Mouse (Mus musculus) CD4-positive helper T cell, adult 2 months (primary cell): ENCODE measurements around the gene Traip.

Experiments used
- DNase-seq: peaks from one replicate; pipeline ENCODE4 v3.0.0-alpha.2; 2012; ENCODE audit warnings: low read depth, missing footprints, low spot score

Traip gene

GRCm38 (mm10) chr9:107934146-107934545, 15.8 kb upstream of the Traip start:
- no peak for DNase-seq

- DNase-seq: no peak
Measured at GRCm38 (mm10) chr9:107935374-107935773, 14.6 kb upstream of the Traip start, which contains the start of gene Camkv. TSS of gene Camkv (plus strand) at chr9:107935674.

GRCm38 (mm10) chr9:107935790-107936214, 14.1 kb upstream of the Traip start:
- DNase-seq: peak; percentile 45

- DNase-seq: no peak
Measured at GRCm38 (mm10) chr9:107936215-107936822, 13.6 kb upstream of the Traip start.

GRCm38 (mm10) chr9:107936831-107937230, 13.1 kb upstream of the Traip start:
- no peak for DNase-seq

GRCm38 (mm10) chr9:107947241-107948194, 2.4 kb upstream of the Traip start:
- no peak for DNase-seq

GRCm38 (mm10) chr9:107949184-107949921, 583 bp upstream of the Traip start:
- no peak for DNase-seq

- DNase-seq: peak; percentile 88
Measured at GRCm38 (mm10) chr9:107950460-107951355, 772 bp downstream of the Traip start.

GRCm38 (mm10) chr9:107955613-107956289, 5.8 kb downstream of the Traip start:
- DNase-seq: no peak

GRCm38 (mm10) chr9:107957141-107957540, 7.2 kb downstream of the Traip start:
- DNase-seq: no peak

GRCm38 (mm10) chr9:107959896-107960295, 10.0 kb downstream of the Traip start:
- no peak for DNase-seq

GRCm38 (mm10) chr9:107960928-107961327, 11.0 kb downstream of the Traip start:
- DNase-seq: peak; percentile 22

GRCm38 (mm10) chr9:107961351-107961762, 11.4 kb downstream of the Traip start:
- no peak for DNase-seq

GRCm38 (mm10) chr9:107961881-107962280, 11.9 kb downstream of the Traip start:
- no peak for DNase-seq

- DNase-seq: no peak
Measured at GRCm38 (mm10) chr9:107962916-107963315, 13.0 kb downstream of the Traip start.

GRCm38 (mm10) chr9:107963700-107964099, 13.8 kb downstream of the Traip start:
- DNase-seq: peak; percentile 77

- no peak for DNase-seq
Measured at GRCm38 (mm10) chr9:107964681-107965080, 14.7 kb downstream of the Traip start.

GRCm38 (mm10) chr9:107966676-107967075, 16.7 kb downstream of the Traip start:
- DNase-seq: no peak

GRCm38 (mm10) chr9:107967437-107967836, 17.5 kb downstream of the Traip start:
- DNase-seq: no peak

GRCm38 (mm10) chr9:107968531-107968930, 18.6 kb downstream of the Traip start:
- no peak for DNase-seq
